Mouse (Mus musculus) layer of hippocampus, postnatal 10 days (tissue): ENCODE measurements at regions not wholly inside any gene's neighbourhood (a gene's known extent, or its start where the extent isn't known, plus 50 kb on each side); places are given as distances from the start of the nearest gene placed in this dataset.

Experiments used
- DNase-seq, 2 experiments: peaks; one replicate each; pipeline ENCODE4 v3.0.0; 2021; ENCODE audit warnings: low spot score in 2 of 2

GRCm38 (mm10) chr15:11774717-11775116, 132.4 kb downstream of the Npr3 start:
- no peak for DNase-seq

GRCm38 (mm10) chr15:11770596-11770995, 136.5 kb downstream of the Npr3 start:
- DNase-seq, result no peak

GRCm38 (mm10) chr15:11757963-11758362, 149.1 kb downstream of the Npr3 start:
- DNase-seq, result no peak

DNA sequence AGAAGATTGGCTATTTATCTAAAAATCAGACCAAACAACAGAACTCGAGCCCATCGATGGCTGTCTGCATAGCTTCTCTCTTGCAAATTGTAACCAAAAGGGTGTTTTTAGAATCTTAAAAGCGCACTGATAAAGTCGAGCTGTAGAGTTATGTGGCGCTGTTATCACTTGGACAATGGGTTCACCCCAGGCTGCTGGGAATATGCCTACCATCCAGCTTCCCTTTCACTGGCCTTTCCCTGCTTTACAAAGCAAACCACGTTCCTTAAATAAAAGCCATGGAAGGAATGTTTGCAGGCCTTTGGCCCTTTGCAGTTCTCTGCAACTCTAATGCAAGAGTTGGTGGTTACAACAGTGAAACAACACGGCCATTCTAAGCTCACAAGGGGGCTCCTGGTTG, 150.3 kb downstream of the Npr3 start:
- DNase-seq, result no peak

DNA sequence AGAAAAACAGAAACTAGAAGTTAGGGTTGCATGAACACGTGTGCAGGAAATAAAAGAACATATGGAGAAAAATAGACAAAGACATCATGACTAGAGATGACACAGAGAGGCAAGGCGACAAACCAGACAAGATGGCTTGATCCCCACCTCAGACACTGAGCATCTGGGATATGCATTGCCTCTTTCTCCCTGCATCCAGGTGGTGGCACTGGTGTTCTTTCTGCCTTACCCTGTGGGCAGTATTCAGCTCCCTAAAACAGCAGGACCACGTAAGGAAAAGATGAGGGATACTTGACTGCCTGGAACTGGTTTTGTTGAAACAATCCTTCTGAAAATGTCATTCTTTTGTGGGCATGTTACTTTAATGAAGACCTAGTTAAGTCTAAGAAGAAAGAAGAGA, 153.9 kb downstream of the Npr3 start:
- DNase-seq, result peak; percentile 42 to 67

DNA sequence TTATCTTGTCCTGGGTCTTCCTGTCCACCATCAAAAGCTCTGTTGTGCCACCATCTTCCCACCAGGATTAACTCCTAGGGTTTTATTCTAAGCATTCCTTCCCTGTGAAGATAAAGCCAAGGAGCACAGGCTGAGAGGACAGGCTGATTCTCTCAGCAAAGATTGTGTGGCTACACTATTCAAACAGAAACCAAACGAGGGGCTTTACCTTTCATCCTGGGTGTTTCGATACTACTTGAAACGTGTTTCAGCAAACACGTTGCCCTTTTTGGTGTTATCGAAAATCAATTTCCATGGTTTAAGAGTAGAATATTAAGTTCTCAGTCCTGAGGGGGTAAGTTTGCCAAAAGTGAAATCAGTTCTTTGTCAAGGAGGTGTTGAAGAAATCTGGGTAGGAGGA, 156.2 kb downstream of the Npr3 start:
- no peak for DNase-seq

DNA sequence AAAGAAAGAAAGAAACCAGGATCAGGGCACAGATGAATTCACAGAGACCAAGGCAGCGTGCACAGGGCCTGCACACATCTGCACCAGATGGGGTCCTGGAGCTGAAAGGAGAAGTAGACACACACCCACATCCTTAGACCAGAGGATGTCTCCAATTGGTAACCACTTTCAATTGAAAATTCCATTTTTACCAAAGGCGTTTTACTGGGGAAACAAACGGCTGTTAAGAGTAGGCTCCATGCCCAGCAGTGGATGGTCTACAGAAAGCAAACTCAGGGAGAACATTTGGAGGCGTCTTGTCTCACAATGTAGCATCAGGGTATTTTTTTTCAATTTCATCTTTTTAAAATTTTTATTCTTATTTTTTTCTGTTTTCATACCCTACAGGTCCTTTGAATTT, 157.6 kb downstream of the Npr3 start:
- DNase-seq, result no peak

DNA sequence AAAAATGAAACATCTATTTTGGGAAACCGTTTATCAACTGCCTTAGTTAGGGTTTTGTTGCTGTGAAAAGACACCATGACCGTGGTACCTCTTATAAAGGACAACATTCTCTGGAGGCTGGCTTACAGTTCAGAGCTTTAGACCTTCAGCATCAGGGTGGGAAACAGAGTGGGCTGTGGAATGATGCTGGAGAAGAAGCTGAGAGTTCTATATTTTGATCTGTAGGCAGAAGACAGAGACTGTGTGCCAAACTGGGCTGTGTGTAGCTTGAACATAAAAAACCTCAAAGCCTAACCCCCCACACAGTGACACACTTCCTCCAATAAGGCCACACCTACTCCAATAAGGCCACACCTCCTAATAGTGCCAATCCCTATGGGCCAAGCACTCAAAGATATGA, 158.8 kb downstream of the Npr3 start:
- DNase-seq, result no peak

DNA sequence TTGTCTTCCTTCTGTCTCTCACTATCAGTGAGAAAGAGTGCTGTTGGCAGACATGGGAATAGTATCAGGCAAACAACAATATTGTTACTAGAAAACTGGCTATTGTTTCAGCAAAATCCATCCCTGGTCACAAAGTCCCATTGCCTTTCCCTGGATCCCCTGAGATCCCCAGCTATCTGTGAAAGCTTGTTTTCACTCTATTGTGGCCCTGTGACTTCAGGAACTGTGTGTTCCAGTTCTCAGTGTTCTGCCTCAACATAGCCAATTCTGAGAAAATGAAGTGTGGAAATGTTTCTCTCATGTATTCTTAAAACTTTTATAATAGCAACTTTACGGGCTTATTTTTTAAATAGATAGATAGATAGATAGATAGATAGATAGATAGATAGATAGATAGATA, 160.3 kb downstream of the Npr3 start:
- DNase-seq, result no peak

DNA sequence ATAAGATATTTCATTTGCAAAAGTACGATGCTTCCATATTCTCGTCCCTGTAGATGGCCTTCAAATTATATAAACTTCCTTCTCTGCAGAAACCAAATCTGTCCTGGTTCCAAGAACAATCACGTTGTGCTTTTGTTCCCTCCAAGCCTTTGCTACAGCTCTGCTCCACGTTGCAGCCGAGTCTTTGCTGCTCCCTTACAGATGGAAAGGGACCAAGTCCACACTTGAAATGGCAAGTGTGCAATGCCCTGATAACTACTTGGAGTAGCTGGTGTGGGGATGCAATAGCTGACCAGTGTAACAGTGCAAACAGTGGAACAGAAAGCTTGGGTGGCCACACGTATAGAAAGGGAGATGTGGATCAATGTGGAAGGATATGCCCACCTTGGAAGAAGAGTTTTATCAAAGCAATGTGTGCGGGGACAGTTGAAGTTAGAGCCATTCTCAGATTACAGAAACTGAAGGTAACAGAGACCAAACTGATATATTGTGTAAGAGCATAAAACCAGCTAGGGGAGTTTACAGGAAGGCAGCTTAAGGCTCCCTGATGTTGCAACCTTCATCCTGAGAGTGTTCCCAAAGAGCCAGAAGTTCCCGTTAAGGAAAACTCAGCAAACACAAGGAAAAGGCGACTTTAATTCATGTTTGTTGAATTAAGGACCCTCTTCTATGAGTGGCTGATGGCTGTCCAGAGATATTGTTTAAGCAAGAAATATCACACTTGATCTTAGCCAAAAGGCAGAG, 161.3 kb downstream of the Npr3 start:
- no peak for DNase-seq

GRCm38 (mm10) chr15:11744903-11745302, 162.2 kb downstream of the Npr3 start:
- DNase-seq, result no peak

DNA sequence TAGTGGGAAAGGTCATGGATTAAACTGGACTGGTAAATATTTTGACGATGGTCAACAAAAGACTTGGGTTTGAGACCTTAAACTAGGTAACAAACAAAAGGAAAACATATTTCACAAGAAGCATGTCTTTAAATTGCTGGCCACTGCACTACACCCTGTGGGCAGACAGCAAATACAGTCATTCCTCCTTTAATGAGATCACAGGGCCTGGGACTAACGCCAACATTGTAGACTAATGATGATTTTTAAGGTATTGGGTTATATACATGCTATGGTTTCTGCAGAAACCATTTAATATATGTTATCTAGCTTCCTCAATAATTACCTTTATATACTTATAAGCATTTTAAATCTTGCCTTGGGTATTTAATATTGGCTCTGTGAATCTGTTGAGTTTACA, 162.8 kb downstream of the Npr3 start:
- DNase-seq, result no peak

DNA sequence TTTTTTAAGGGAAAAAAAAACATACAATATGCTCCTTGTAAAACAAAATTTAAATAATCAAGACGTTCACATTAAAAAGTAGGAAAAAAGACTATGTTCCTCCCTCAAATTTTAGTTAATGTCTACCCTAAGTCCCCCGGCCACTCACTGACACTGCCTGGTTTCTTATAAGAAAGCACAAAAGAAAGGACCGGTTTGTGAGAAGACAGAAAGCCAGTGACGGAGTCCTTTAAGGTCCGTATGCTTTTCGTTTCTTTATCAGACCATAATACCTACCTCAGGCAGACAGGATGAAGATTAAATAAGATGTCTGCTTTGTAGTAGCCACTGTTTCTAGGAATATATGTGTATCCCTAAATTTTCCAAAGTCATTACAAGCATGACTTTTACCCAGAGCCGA, 164.3 kb downstream of the Npr3 start:
- no peak for DNase-seq

DNA sequence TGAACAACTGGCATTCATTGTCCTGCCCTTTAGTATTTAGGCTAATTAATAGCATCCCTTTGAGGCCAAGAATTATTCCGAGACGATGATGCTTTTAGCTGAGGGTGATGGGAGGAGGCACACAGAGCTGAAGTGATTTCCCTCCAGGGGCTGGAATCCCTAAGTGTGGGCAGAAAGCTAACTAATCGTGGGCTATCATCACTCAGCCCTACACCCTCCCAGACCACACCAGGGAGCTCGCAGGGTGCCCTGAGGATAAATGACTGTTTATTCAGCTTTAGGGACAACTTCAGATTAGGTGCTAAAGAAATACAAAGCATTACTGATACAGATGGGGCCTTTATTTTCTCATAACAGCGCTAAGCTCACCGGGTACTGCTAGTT, 164.7 kb downstream of the Npr3 start:
- DNase-seq, result no peak

- no peak for DNase-seq
Measured at GRCm38 (mm10) chr15:11741598-11742345, 165.3 kb downstream of the Npr3 start.

DNA sequence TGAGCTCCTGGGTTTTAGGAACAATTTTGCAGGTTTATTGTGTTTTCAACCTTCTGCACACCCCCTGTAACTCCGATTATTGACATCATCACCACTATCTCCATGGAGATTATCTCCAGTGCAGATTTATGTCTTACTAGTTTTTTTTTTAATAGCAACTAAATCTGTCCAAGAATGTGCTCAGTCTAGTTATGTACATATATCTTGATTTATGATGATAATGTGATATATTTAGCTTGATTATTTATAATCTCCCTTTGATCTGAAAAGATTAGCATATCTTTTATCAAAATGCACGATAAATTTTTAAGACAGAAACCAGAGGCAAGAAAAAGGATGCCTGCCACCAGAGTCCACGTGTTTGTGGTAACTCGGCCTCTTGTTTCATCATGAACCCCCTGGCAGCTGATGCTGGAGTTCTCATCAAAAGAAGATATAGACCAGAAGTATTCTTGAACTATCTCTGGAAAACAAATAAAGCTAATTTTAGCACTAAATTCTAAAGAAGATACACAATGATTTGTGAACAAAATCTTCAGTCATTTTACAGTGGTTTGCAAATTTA, 169.6 kb downstream of the Npr3 start:
- no peak for DNase-seq

DNA sequence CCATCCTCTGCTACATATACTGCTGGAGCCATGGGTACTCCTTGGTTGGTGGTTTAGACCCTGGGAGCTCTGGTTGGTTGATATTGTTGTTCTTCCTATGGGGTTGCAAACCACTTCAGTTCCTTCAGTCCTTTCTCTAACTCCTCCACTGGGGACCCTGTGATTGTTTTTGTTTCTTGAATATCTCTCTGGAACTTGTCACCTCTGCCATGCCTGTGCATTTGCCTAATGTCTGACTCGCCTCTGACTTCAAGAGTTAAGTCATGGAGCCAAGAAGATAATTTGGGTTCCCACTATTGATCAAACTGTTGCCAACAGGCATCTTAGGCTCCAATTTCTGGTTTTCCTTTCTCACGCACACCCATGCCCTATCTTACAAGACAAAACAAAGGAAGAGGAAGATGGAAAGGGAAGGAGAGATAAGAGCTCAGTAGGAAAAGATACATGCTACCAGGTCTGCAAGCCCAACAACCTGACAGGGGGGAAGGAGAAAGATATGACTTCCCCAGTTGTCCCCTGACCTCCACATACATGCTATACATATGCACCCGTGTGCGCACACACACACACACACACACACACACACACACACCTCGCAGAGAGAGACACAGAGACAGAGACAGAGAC, 172.3 kb downstream of the Npr3 start:
- DNase-seq, result no peak

- no peak for DNase-seq
Measured at GRCm38 (mm10) chr15:11729381-11729780, 177.7 kb downstream of the Npr3 start.

GRCm38 (mm10) chr15:11725620-11726530, 181.2 kb downstream of the Npr3 start:
- DNase-seq, result no peak

- no peak for DNase-seq
Measured at GRCm38 (mm10) chr15:11720645-11721044, 186.4 kb downstream of the Npr3 start.
